Mouse (Mus musculus) stomach, postnatal 0 days (tissue): ENCODE measurements around the gene U2af1. TPM values are rescaled to one million over a fixed set of nuclear protein-coding genes. Genes with fewer than 3 reads are reported as not detected.
A peak's percentile ranks its signal among the peaks of the same experiment; 100 is the strongest.

ENCODE experiments used
- ATAC-seq: fragments of 200-750 bp; cut with Nextera tagmentation; 2 replicates; pipeline ENCODE4 v1.8.0; 2017; ENCODE audit not compliant: low FRiP score, low TSS enrichment
- DNase-seq: peaks from one replicate; pipeline ENCODE4 v3.0.0-alpha.2; 2016; ENCODE audit warnings: low spot score
- H3K27ac ChIP-seq: fragments of 300-500 bp; sonication (generic); replicated peaks from 2 replicates; pipeline ENCODE4 v1.5.1; 2014; ENCODE audit warnings: mild to moderate bottlenecking, control low read depth
- H3K27me3 ChIP-seq: fragments of 300-500 bp; sonication (generic); 2 replicates; pipeline ENCODE4 v1.6.1; 2014; ENCODE audit warnings: low read length; ENCODE audit not compliant: control insufficient read depth, insufficient read depth
- H3K36me3 ChIP-seq: fragments of 300-500 bp; sonication (generic); 2 replicates; pipeline ENCODE4 v1.6.1; 2014; ENCODE audit warnings: low read length, mixed read lengths; ENCODE audit not compliant: control insufficient read depth, insufficient read depth
- H3K4me1 ChIP-seq: fragments of 300-500 bp; sonication (generic); replicated peaks from 2 replicates; pipeline ENCODE4 v1.6.1; 2014; ENCODE audit warnings: antibody characterized with exemption; ENCODE audit not compliant: control insufficient read depth, insufficient read depth
- H3K4me2 ChIP-seq: fragments of 300-500 bp; sonication (generic); replicated peaks from 2 replicates; pipeline ENCODE4 v1.6.1; 2014; ENCODE audit warnings: low read depth, mild to moderate bottlenecking, control low read depth, moderate library complexity
- H3K4me3 ChIP-seq: fragments of 300-500 bp; sonication (generic); 2 replicates; pipeline ENCODE4 v1.5.1; 2014; ENCODE audit warnings: low read depth, low read length, control low read depth
- H3K9ac ChIP-seq: fragments of 300-500 bp; sonication (generic); 2 replicates; pipeline ENCODE4 v1.6.1; 2014; ENCODE audit warnings: mild to moderate bottlenecking, low read length, control low read depth, mixed read lengths
- H3K9me3 ChIP-seq: fragments of 300-500 bp; sonication (generic); 2 replicates; pipeline ENCODE4 v1.6.1; 2016; ENCODE audit warnings: low read length; ENCODE audit not compliant: control insufficient read depth
- CTCF ChIP-seq: IDR thresholded peaks from 2 replicates; pipeline ENCODE4 v1.5.1; 2016; ENCODE audit warnings: antibody characterized with exemption, low read depth, mild to moderate bottlenecking, moderate library complexity
- EP300 ChIP-seq: optimal IDR thresholded peaks from 2 replicates; pipeline ENCODE3; 2016; ENCODE audit warnings: antibody characterized with exemption
- WGBS: fragments of 180-500 bp; shearing (Covaris S2); extraction: QIAGEN DNeasy Blood & Tissue Kit; methylation state at CpG from one replicate; pipeline ENCODE4 v1.1.7; 2014; 5-methylcytosine and 5-hydroxymethylcytosine counted together
- polyA plus RNA-seq: library from polyadenylated mRNA; unstranded; fragments of >200 nt; fragmentation: Nextera tagmentation; extraction: Ambion mirVana; gene quantifications from 2 replicates; pipeline ENCODE4 v1.2.1, GENCODE M21; 2015

U2af1 gene
- polyA plus RNA-seq, 1 experiment from 2014 or later, result 161 TPM

DNA sequence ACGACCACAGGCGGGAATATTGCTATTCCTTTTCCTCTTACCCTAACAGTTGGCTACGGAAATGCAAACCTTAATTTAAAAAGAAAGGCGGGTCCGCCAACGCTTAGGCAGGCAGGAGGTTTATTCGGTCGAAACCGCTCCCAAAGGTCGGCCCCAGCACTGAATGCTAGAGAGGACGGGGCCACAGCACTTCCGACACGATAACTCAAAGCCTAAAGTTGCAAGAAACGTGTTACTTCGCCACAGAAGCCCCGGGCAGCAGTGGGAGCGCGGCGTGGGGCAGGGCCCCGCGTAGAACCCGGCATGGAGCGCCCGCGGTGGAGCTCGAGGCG, 590 bp downstream of the U2af1 start:
- WGBS, result 0% methylated on average over 27 of the region's 27 CpGs
- peaks cover 7% of the 10 kb centered on the region; the same call in 1 of the 2 replicates for H3K36me3 ChIP-seq
- H3K9me3 ChIP-seq, result no peaks in the 10 kb centered on the region
- peak overlapping the region; percentile 66 for H3K4me3 ChIP-seq
- H3K4me1 ChIP-seq, result no peaks in the 10 kb centered on the region
- ATAC-seq (no peak), DNase-seq (no peak)
- peak overlapping the region; percentile 51 for H3K4me2 ChIP-seq
- peak overlapping the region; percentile 88 for H3K27ac ChIP-seq
- TF ChIP-seq EP300, result no peak
- no peak for TF ChIP-seq CTCF
- peak overlapping the region; percentile 87 for H3K9ac ChIP-seq
- no peaks in the 10 kb centered on the region for H3K27me3 ChIP-seq

GRCm38 (mm10) chr17:31657141-31657983, 1.3 kb downstream of the U2af1 start:
- Histone ChIP-seq H3K9me3 (no peaks in the 10 kb centered on the region), H3K36me3 (peaks cover 7% of the 10 kb centered on the region; the same call in 1 of the 2 replicates), H3K4me2 (peak overlapping the region; percentile 51), H3K27ac (peak overlapping the region; percentile 88), H3K27me3 (no peaks in the 10 kb centered on the region), H3K9ac (peak overlapping the region; percentile 87), H3K4me1 (no peaks in the 10 kb centered on the region), H3K4me3 (peak overlapping the region; percentile 66)
- no peak for TF ChIP-seq EP300
- no peak for TF ChIP-seq CTCF
- no peak for DNase-seq
- no peak for ATAC-seq
- 40% methylated on average over 12 of the region's 12 CpGs for WGBS

DNA sequence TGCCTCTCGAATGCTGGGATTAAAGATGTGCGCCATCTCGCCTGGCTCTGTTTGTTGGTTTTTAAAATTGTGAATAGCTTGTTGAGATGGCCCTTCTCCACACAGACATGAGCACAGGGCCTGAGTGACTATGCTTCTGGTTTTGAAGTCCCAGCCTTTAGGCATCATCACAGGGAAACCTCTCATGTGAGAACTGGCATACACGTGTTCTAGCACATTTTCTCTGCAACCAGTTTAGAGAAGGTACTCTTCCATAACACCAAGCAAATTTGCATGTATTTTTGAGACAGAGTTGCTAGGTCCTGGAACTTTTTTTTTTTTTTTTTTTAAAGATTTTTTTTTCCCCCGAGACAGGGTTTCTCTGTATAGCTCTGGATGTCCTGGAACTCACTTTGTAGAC, 2.0 kb downstream of the U2af1 start:
- TF ChIP-seq EP300 (no peak), CTCF (no peak)
- no peaks in the 10 kb centered on the region for H3K4me1 ChIP-seq
- H3K4me2 ChIP-seq, result no peak overlapping the region
- DNase-seq (no peak), ATAC-seq (no peak)
- H3K27ac ChIP-seq, result no peak overlapping the region
- H3K27me3 ChIP-seq, result no peaks in the 10 kb centered on the region
- H3K9ac ChIP-seq, result no peak overlapping the region
- no peaks in the 10 kb centered on the region for H3K9me3 ChIP-seq
- H3K36me3 ChIP-seq, result peaks cover 9% of the 10 kb centered on the region
- H3K4me3 ChIP-seq, result no peak overlapping the region
- 72% methylated on average over 5 of the region's 5 CpGs for WGBS

GRCm38 (mm10) chr17:31655366-31655765, 3.3 kb downstream of the U2af1 start:
- no peak for DNase-seq
- Histone ChIP-seq H3K36me3 (peaks cover 19% of the 10 kb centered on the region), H3K27ac (no peak overlapping the region), H3K9me3 (no peaks in the 10 kb centered on the region), H3K4me2 (no peak overlapping the region), H3K27me3 (no peaks in the 10 kb centered on the region), H3K9ac (no peak overlapping the region), H3K4me3 (no peak overlapping the region), H3K4me1 (no peaks in the 10 kb centered on the region)
- no peak for ATAC-seq
- no peak for TF ChIP-seq CTCF
- TF ChIP-seq EP300, result no peak
- 62% methylated on average over 4 of the region's 4 CpGs for WGBS

DNA sequence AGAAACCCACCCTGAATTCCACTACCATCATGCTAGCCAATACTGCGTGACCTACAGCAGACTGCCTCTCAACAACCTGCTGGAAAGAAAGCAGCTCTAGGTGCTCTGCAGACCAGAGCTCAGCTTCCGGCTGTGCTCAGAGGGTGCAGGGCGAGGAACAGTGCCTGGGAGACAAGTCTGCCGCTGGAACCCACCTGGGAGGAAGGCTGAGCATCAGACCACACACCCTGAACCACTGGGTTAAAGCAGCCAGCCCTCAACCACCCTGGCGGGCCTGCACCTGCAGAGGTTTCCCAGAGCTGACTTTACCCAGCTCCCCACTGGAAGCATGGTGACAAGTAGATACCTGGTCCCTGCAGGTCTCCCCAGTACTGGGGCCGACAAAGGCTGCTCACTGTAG, 5.4 kb downstream of the U2af1 start:
- ATAC-seq (no peak), DNase-seq (no peak)
- Histone ChIP-seq H3K9ac (no peak overlapping the region), H3K4me2 (no peak overlapping the region), H3K4me3 (no peak overlapping the region), H3K27me3 (no peaks in the 10 kb centered on the region), H3K27ac (no peak overlapping the region), H3K9me3 (no peaks in the 10 kb centered on the region), H3K4me1 (no peaks in the 10 kb centered on the region), H3K36me3 (peaks cover 27% of the 10 kb centered on the region)
- 38% methylated on average over 6 of the region's 6 CpGs for WGBS
- no peak for TF ChIP-seq EP300
- TF ChIP-seq CTCF, result no peak

DNA sequence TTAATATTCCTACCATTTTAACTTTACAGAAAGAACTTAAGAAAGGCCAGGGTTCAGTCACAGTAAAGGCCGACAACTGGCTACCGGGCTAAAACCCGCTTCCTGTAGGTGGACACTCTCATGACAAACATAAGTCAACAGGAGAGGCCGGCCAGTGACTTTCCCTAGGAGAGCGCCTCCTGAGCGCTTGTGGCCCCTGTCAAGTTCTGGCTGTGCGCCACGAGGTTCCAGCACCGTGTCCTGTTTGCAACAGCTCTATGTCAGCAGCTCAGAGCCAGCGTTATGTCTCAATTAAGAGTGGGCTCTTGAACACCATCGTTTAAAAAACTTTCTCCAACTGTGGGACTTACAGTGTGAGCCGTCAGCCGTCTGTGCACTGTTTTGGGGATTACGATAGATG, 6.5 kb downstream of the U2af1 start:
- 74% methylated on average over 14 of the region's 14 CpGs for WGBS
- H3K9ac ChIP-seq, result no peak overlapping the region
- ATAC-seq (no peak), DNase-seq (no peak)
- TF ChIP-seq EP300 (no peak), CTCF (no peak)
- H3K4me1 ChIP-seq, result no peaks in the 10 kb centered on the region
- H3K27ac ChIP-seq, result no peak overlapping the region
- H3K4me2 ChIP-seq, result no peak overlapping the region
- peaks cover 36% of the 10 kb centered on the region for H3K36me3 ChIP-seq
- H3K9me3 ChIP-seq, result no peaks in the 10 kb centered on the region
- no peaks in the 10 kb centered on the region for H3K27me3 ChIP-seq
- H3K4me3 ChIP-seq, result no peak overlapping the region
